Mouse (Mus musculus) spleen, adult 2 months (tissue): ENCODE data around the gene Mllt6. TPM values are rescaled to one million over a fixed set of nuclear protein-coding genes. Genes with fewer than 3 reads are reported as not detected.
A peak's percentile ranks its signal among the peaks of the same experiment; 100 is the strongest.

Experiments
- DNase-seq, 2 experiments: peaks; one replicate each; pipeline versions ENCODE4 v3.0.0 to v3.0.0-alpha.2; 2012 to 2021; ENCODE audit warnings: low spot score in 2 of 2, low read depth in 1 of 2
- H3K27ac ChIP-seq: fragments of 200-500 bp; 2 replicates; pipeline ENCODE4 v1.5.1; 2012; ENCODE audit warnings: low read length, inconsistent platforms; ENCODE audit not compliant: insufficient read depth
- H3K27me3 ChIP-seq: fragments of 200-500 bp; 2 replicates; pipeline ENCODE4 v1.6.1; 2012; ENCODE audit warnings: mild to moderate bottlenecking, moderate library complexity, low read length, inconsistent platforms; ENCODE audit not compliant: control insufficient read depth, insufficient read depth
- H3K36me3 ChIP-seq: fragments of 200-500 bp; 2 replicates; pipeline ENCODE4 v1.6.1; 2012; ENCODE audit warnings: mild to moderate bottlenecking, low read length, inconsistent platforms; ENCODE audit not compliant: control insufficient read depth, insufficient read depth
- H3K4me1 ChIP-seq: fragments of 200-500 bp; 2 replicates; pipeline ENCODE4 v1.6.1; 2011; ENCODE audit warnings: inconsistent platforms; ENCODE audit not compliant: control insufficient read depth, insufficient read depth, insufficient read length
- H3K4me3 ChIP-seq: fragments of 200-500 bp; 2 replicates; pipeline ENCODE4 v1.5.1; 2011; ENCODE audit warnings: mild to moderate bottlenecking, inconsistent platforms; ENCODE audit not compliant: insufficient read depth, insufficient read length; ENCODE audit errors: extremely low read depth
- CTCF ChIP-seq: fragments of 200-500 bp; IDR thresholded peaks from 2 replicates; pipeline ENCODE4 v1.5.1; 2011; ENCODE audit warnings: mild to moderate bottlenecking, inconsistent platforms; ENCODE audit not compliant: insufficient read depth, insufficient read length, insufficient replicate concordance; ENCODE audit errors: extremely low read depth
- POLR2A ChIP-seq: fragments of 200-500 bp; IDR thresholded peaks from 2 replicates; pipeline ENCODE4 v1.6.1; 2011; ENCODE audit warnings: low read depth, low read length, inconsistent platforms
- WGBS: fragments of 180-500 bp; shearing (Covaris S2); methylation state at CpG from one replicate; pipeline ENCODE4 v1.1.7; 2018; 5-methylcytosine and 5-hydroxymethylcytosine counted together
- polyA plus RNA-seq: library from polyadenylated mRNA; depleted of rRNA; stranded (reverse); fragments of >200 nt; gene quantifications from 2 replicates; pipeline ENCODE4 v1.2.3, GENCODE M21; 2012

Gene Mllt6
- polyA plus RNA-seq, 1 experiment: 65.8 TPM

GRCm38 (mm10) chr11:97663528-97664338 is 519 bp downstream of the Mllt6 start:
- no peaks in the 10 kb centered on the region for H3K27me3 ChIP-seq
- H3K27ac ChIP-seq: peak overlapping the region; percentile 68
- H3K4me3 ChIP-seq: peak overlapping the region; percentile 70
- H3K4me1 ChIP-seq: peaks cover 8% of the 10 kb centered on the region; the same call in 1 of the 2 replicates
- 2% methylated on average over 32 of the region's 57 CpGs for WGBS
- no peak for DNase-seq
- no peak for TF ChIP-seq CTCF
- no peak for TF ChIP-seq POLR2A
- peaks cover 17% of the 10 kb centered on the region for H3K36me3 ChIP-seq

GRCm38 (mm10) chr11:97664339-97664665 is 1.1 kb downstream of the Mllt6 start:
- peak overlapping the region; percentile 68 for H3K27ac ChIP-seq

GRCm38 (mm10) chr11:97664771-97665240 is 1.6 kb downstream of the Mllt6 start:
- Histone ChIP-seq H3K27me3 (no peaks in the 10 kb centered on the region), H3K36me3 (peaks cover 26% of the 10 kb centered on the region), H3K4me1 (peaks cover 4% of the 10 kb centered on the region; the same call in 1 of the 2 replicates), H3K27ac (no peak overlapping the region), H3K4me3 (peak overlapping the region; percentile 34; the same call in 1 of the 2 replicates)
- TF ChIP-seq POLR2A: no peak
- no peak for TF ChIP-seq CTCF
- 23% methylated on average over 6 of the region's 6 CpGs for WGBS
- no peak for DNase-seq

More at GRCm38 (mm10) chr11:97664339-97664665, 1.1 kb downstream of the Mllt6 start:
- Histone ChIP-seq H3K4me3 (peak overlapping the region; percentile 70), H3K27me3 (no peaks in the 10 kb centered on the region), H3K4me1 (peaks cover 4% of the 10 kb centered on the region; the same call in 1 of the 2 replicates), H3K36me3 (peaks cover 22% of the 10 kb centered on the region)
- TF ChIP-seq CTCF (no peak), POLR2A (no peak)
- DNase-seq: no peak
- WGBS: under 1% methylated on average over 8 of the region's 8 CpGs

GRCm38 (mm10) chr11:97665431-97665830 is 2.2 kb downstream of the Mllt6 start:
- Histone ChIP-seq H3K27me3 (no peaks in the 10 kb centered on the region), H3K4me1 (peaks cover 4% of the 10 kb centered on the region; the same call in 1 of the 2 replicates), H3K4me3 (no peak overlapping the region), H3K36me3 (peaks cover 31% of the 10 kb centered on the region), H3K27ac (no peak overlapping the region)
- TF ChIP-seq CTCF (no peak), POLR2A (no peak)
- no peak for DNase-seq
- WGBS: 95% methylated on average over 13 of the region's 13 CpGs

GRCm38 (mm10) chr11:97666221-97666620 is 3.0 kb downstream of the Mllt6 start:
- TF ChIP-seq CTCF: no peak
- Histone ChIP-seq H3K4me1 (peaks cover 4% of the 10 kb centered on the region; the same call in 1 of the 2 replicates), H3K4me3 (no peak overlapping the region), H3K27ac (no peak overlapping the region), H3K27me3 (no peaks in the 10 kb centered on the region), H3K36me3 (peaks cover 39% of the 10 kb centered on the region)
- DNase-seq: no peak
- 93% methylated on average over 7 of the region's 7 CpGs for WGBS

- peaks cover 44% of the 10 kb centered on the region for H3K36me3 ChIP-seq
- no peaks in the 10 kb centered on the region for H3K27me3 ChIP-seq
- 82% methylated on average over 15 of the region's 15 CpGs for WGBS
- no peak overlapping the region for H3K4me3 ChIP-seq
- H3K27ac ChIP-seq: no peak overlapping the region
- H3K4me1 ChIP-seq: peaks cover 4% of the 10 kb centered on the region; the same call in 1 of the 2 replicates
- TF ChIP-seq POLR2A (no peak), CTCF (no peak)
- DNase-seq: no peak
Measured at GRCm38 (mm10) chr11:97666794-97667193, 3.6 kb downstream of the Mllt6 start.

- Histone ChIP-seq H3K4me1 (peaks cover 4% of the 10 kb centered on the region; the same call in 1 of the 2 replicates), H3K36me3 (peaks cover 54% of the 10 kb centered on the region), H3K27ac (no peak overlapping the region), H3K4me3 (no peak overlapping the region), H3K27me3 (no peaks in the 10 kb centered on the region)
- DNase-seq: no peak
- WGBS: 89% methylated on average over 7 of the region's 7 CpGs
- no peak for TF ChIP-seq POLR2A
- no peak for TF ChIP-seq CTCF
Measured at GRCm38 (mm10) chr11:97668160-97668559, 4.9 kb downstream of the Mllt6 start.
